Mouse (Mus musculus): ENCODE data around the gene Ube2dnl1. TPM values are rescaled to one million over a fixed set of nuclear protein-coding genes. Genes with fewer than 3 reads are reported as not detected.

Gene Ube2dnl1
- polyA plus RNA-seq (2015; fragmentation: Nextera tagmentation; extraction: Ambion mirVana) = not detected in 2 replicates

DNA sequence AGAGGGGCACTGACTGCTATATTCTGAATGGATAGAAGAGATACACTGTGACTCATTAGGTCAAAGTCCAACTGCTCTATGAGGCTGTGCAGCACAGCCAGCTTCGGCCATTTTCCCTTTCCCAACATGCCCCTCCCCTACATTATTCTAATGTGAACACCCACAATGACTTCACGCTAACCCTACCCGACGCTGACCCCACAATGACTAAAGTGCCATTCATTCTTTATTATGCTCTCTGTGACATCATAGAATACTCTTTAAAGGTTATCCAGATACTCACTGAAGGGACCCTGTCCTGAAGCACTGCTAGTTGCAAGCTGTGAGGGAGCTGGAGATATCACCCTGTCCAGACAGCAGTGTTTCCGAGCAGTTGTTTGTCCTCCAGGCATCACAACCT, at the start of gene Ube2dnl1:
TSS of gene Ube2dnl1 (plus strand) at position 301 of the 400 bp plus-strand sequence.
- no peaks in the 10 kb centered on the region for H3K4me1 ChIP-seq
- no peaks in the 10 kb centered on the region for H3K27me3 ChIP-seq
- no peak for ATAC-seq
- H3K36me3 ChIP-seq (ENCODE audit: poor library complexity, severe bottlenecking) = no peaks in the 10 kb centered on the region
- no peak within 1 kb of the TSS for H3K27ac ChIP-seq
- H3K9me3 ChIP-seq (replicated peaks) = no peaks in the 10 kb centered on the region
- no peak within 1 kb of the TSS for H3K4me3 ChIP-seq
- no peak within 1 kb of the TSS for H3K4me2 ChIP-seq
- H3K9ac ChIP-seq = no peak within 1 kb of the TSS
- WGBS = 89% methylated on average over 5 of the region's 5 CpGs

DNA sequence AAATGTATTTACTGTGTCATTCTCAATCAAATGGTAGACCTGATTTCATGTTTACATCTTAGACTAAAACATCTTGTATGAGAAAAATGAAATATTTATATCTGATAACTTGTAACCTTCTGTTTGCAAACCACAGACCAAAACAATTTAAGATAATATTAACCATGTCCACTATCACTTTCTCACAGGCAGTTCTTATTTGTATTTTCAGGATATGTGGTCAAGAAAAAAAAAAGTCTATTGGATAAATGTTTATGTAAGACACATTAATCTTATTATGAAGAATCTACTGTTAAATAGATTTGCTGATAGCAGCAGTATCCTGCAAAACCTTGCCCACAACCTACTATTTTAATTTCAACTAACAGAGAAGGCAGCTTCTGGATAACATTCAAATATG, 9.3 kb upstream of the Ube2dnl1 start:
- no peak overlapping the region for H3K27ac ChIP-seq
- no peaks in the 10 kb centered on the region for H3K4me1 ChIP-seq
- no peak overlapping the region for H3K4me3 ChIP-seq
- no peaks in the 10 kb centered on the region for H3K36me3 ChIP-seq (ENCODE audit: poor library complexity, severe bottlenecking)
- no peak overlapping the region for H3K4me2 ChIP-seq
- ATAC-seq = no peak
- no peaks in the 10 kb centered on the region for H3K9me3 ChIP-seq (replicated peaks)
- H3K9ac ChIP-seq = no peak overlapping the region
- no peaks in the 10 kb centered on the region for H3K27me3 ChIP-seq

DNA sequence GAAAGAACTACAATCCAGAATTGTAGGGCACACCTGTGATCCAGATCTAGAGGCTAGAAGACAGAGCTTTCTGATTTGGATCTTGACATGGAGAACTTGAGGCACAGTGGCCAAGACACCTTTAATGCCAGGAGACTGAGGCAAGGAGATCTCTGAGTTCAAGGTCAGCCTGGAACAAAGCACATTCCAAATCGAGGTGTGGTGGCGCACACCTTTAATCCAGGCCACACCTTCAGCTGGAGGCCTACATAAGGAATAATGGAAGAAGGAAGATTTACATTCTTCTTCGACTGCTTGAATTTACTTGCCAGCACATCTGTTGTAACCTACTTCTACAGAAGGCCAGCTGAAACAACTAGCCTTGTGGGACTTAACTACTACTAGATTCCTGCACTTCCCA, 7.3 kb upstream of the Ube2dnl1 start:
- WGBS = 84% methylated on average over 3 of the region's 3 CpGs
- no peak overlapping the region for H3K9ac ChIP-seq
- H3K27me3 ChIP-seq = no peaks in the 10 kb centered on the region
- no peaks in the 10 kb centered on the region for H3K36me3 ChIP-seq (ENCODE audit: poor library complexity, severe bottlenecking)
- H3K27ac ChIP-seq = no peak overlapping the region
- H3K9me3 ChIP-seq (replicated peaks) = no peaks in the 10 kb centered on the region
- no peak for ATAC-seq
- H3K4me3 ChIP-seq = no peak overlapping the region
- H3K4me1 ChIP-seq = no peaks in the 10 kb centered on the region
- H3K4me2 ChIP-seq = no peak overlapping the region

DNA sequence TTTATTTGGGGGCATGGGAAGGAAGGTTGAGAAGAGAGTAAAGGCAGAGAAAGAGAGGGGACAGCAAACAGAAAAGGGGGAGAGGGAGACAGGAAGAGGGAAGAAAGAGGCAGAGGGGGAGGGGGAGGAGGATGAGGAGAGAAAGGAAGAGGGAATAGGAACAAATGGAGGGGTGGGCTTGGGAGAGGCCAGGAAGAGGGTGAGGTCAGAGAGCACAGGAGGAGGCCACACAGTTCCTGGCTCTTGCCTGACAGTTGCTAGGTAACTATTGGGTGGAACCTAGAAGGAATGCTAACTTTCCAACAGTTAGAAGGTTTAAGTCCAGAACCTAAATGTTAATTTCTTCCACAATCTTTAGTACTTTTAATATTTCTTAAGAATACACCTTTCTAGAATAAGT, 1.4 kb upstream of the Ube2dnl1 start:
- no peaks in the 10 kb centered on the region for H3K9me3 ChIP-seq (replicated peaks)
- H3K27ac ChIP-seq = no peak overlapping the region
- no peak overlapping the region for H3K4me3 ChIP-seq
- H3K36me3 ChIP-seq (ENCODE audit: poor library complexity, severe bottlenecking) = no peaks in the 10 kb centered on the region
- ATAC-seq = no peak
- no peak overlapping the region for H3K9ac ChIP-seq
- no peaks in the 10 kb centered on the region for H3K27me3 ChIP-seq
- no peak overlapping the region for H3K4me2 ChIP-seq
- H3K4me1 ChIP-seq = no peaks in the 10 kb centered on the region

DNA sequence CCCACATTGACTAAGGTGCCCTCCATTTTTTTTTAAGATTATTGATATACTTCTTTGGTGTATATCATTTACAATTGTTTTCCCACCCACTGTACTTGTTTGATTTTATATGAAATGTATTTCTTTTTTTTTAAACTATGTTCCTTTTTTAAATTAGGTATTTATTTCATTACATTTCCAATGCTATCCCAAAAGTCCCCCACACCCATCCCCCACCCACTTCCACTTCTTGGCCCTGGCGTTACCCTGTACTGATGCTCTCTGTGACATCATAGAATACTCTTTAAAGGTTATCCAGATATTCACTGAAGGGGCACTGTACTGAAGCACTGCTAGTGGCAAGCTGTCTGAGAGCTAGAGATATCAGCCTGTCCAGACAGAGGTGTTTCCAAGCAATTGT, 2.5 kb downstream of the Ube2dnl1 start, which contains the start of gene Ube2dnl2:
TSS of gene Ube2dnl2 (plus strand) at position 301 of the 400 bp plus-strand sequence.
- Histone ChIP-seq H3K27ac (no peak within 1 kb of the TSS), H3K4me2 (no peak within 1 kb of the TSS), H3K9me3 (replicated peaks) (no peaks in the 10 kb centered on the region), H3K27me3 (no peaks in the 10 kb centered on the region), H3K36me3 (ENCODE audit: poor library complexity, severe bottlenecking) (no peaks in the 10 kb centered on the region), H3K4me1 (no peaks in the 10 kb centered on the region), H3K9ac (no peak within 1 kb of the TSS), H3K4me3 (no peak within 1 kb of the TSS)
- 79% methylated on average over 1 of the region's 1 CpGs for WGBS
- ATAC-seq = no peak

DNA sequence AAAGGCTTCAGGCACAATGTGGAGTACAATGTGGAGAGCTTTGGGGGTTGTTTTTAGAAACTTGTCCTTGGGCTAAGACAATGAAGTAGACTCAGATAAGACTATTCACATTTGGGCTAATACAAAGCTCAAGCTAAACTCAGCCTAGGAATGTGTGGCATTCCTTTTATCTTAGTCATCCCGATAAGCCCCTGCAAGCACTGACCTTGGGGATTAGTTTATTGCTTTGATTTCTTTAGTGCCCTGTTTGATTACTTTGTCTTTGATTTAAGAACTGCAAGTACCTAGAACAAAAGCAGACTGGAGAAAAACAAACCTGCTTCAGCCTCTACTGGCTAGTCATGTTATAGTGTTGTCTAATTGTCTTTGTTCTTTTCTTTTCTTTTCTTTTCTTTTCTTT, 50.3 kb downstream of the Ube2dnl1 start:
- H3K4me1 ChIP-seq = no peaks in the 10 kb centered on the region
- no peak overlapping the region for H3K9ac ChIP-seq
- 19% methylated on average over 1 of the region's 1 CpGs for WGBS

More for the DNA sequence above, 50.3 kb downstream of the Ube2dnl1 start:
- Histone ChIP-seq H3K36me3 (ENCODE audit: poor library complexity, severe bottlenecking) (no peaks in the 10 kb centered on the region), H3K4me3 (no peak overlapping the region), H3K27ac (no peak overlapping the region), H3K4me2 (no peak overlapping the region), H3K9me3 (replicated peaks) (no peaks in the 10 kb centered on the region), H3K27me3 (no peaks in the 10 kb centered on the region)
- no peak for ATAC-seq

Other genes starting within 250 kb of the Ube2dnl1 start
- gene Ube2dnl2, start 2.6 kb downstream of the Ube2dnl1 start, polyA plus RNA-seq (2015; fragmentation: Nextera tagmentation; extraction: Ambion mirVana) = not detected in 2 replicates

All from forebrain, embryonic 13.5 days (tissue).